Mouse (Mus musculus) neural tube, embryonic 11.5 days (tissue): ENCODE results near the gene Dnase1l3. TPM values are rescaled to one million over a fixed set of nuclear protein-coding genes. Genes with fewer than 3 reads are reported as not detected.

Source experiments
- ATAC-seq: fragments of 200-750 bp; cut with Nextera tagmentation; 2 replicates; pipeline ENCODE4 v1.8.0; 2017; ENCODE audit warnings: moderate number of reproducible peaks, mild to moderate bottlenecking, moderate TSS enrichment, moderate library complexity; ENCODE audit not compliant: insufficient read depth, low FRiP score, low TSS enrichment
- DNase-seq: peaks from one replicate; pipeline ENCODE4 v3.0.0-alpha.2; 2015; ENCODE audit warnings: low spot score
- H3K27ac ChIP-seq: fragments of 300-500 bp; sonication (generic); 2 replicates; pipeline ENCODE4 v1.5.1; 2014; ENCODE audit warnings: low read depth, mild to moderate bottlenecking, low read length
- H3K27me3 ChIP-seq: fragments of 300-500 bp; sonication (generic); 2 replicates; pipeline ENCODE4 v1.6.1; 2014; ENCODE audit warnings: mild to moderate bottlenecking, low read length, mixed read lengths; ENCODE audit not compliant: control insufficient read depth, insufficient read depth
- H3K36me3 ChIP-seq: fragments of 300-500 bp; sonication (generic); 2 replicates; pipeline ENCODE4 v1.6.1; 2014; ENCODE audit warnings: mild to moderate bottlenecking, low read length, moderate library complexity, mixed read lengths; ENCODE audit not compliant: control insufficient read depth, insufficient read depth
- H3K4me1 ChIP-seq: fragments of 300-500 bp; sonication (generic); 2 replicates; pipeline ENCODE4 v1.6.1; 2014; ENCODE audit warnings: low read length, mixed read lengths; ENCODE audit not compliant: control insufficient read depth, insufficient read depth
- H3K4me2 ChIP-seq: fragments of 300-500 bp; sonication (generic); 2 replicates; pipeline ENCODE4 v1.6.1; 2014; ENCODE audit warnings: low read depth, mild to moderate bottlenecking, moderate library complexity
- H3K4me3 ChIP-seq: fragments of 300-500 bp; sonication (generic); 2 replicates; pipeline ENCODE4 v1.5.1; 2014; ENCODE audit warnings: low read depth, low read length
- H3K9ac ChIP-seq: fragments of 300-500 bp; sonication (generic); 2 replicates; pipeline ENCODE4 v1.6.1; 2014; ENCODE audit warnings: mild to moderate bottlenecking, low read length
- H3K9me3 ChIP-seq: fragments of 300-500 bp; sonication (generic); 2 replicates; pipeline ENCODE4 v1.6.1; 2016; ENCODE audit warnings: low read length; ENCODE audit not compliant: control insufficient read depth
- WGBS: fragments of 180-500 bp; shearing (Covaris S2); extraction: QIAGEN DNeasy Blood & Tissue Kit; methylation state at CpG from one replicate; pipeline ENCODE4 v1.1.7; 2014; 5-methylcytosine and 5-hydroxymethylcytosine counted together
- polyA plus RNA-seq: library from polyadenylated mRNA; unstranded; fragments of >200 nt; fragmentation: Nextera tagmentation; extraction: Ambion mirVana; gene quantifications from 2 replicates; pipeline ENCODE4 v1.2.1, GENCODE M21; 2014

Dnase1l3 gene
- polyA plus RNA-seq, 1 experiment from 2014 or later, result not detected

DNA sequence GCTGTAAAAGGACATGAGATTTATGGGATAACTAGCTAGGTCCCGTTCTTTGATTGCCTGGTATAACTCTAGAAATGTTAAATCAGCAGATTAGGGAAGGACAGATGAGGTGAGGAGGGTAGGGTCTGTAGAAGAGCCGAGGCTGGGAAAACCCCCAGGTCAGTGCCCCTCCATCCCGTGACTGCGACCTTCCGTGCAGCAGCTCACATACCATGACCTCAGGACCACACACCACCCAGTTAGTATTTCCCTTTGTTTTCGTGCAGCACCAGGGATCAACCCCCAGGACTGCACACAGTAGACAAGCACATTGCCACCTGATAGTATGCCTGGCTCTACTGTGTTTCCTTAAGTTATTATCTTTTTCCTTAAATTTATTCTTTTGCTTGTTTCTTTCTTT lies 30.1 kb upstream of the Dnase1l3 start:
- no peak overlapping the region for H3K9ac ChIP-seq
- H3K4me3 ChIP-seq, result no peak overlapping the region
- H3K4me2 ChIP-seq, result no peak overlapping the region
- H3K9me3 ChIP-seq, result no peaks in the 10 kb centered on the region
- H3K36me3 ChIP-seq, result no peaks in the 10 kb centered on the region
- no peaks in the 10 kb centered on the region for H3K4me1 ChIP-seq
- no peak for ATAC-seq
- H3K27me3 ChIP-seq, result no peaks in the 10 kb centered on the region
- DNase-seq, result no peak
- 55% methylated on average over 6 of the region's 6 CpGs for WGBS
- no peak overlapping the region for H3K27ac ChIP-seq

DNA sequence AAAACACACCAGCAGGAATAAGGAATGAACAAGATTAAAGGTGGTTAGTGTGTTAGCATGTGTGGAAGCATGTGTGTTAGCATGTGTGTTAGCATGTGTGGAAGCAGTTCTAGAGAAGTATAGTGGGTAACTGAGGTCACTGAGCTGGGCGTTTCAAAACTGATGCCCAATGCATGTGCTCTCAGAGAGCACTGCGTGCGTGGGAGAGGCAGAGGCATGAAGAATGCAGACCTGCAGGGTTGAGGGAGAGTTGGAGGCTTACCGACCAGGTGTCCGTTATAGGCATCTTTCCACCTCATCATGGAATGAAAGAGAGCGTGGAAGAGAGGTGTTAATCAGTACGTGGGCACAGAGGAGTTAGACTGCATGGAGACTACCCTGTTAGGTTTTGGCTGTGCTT lies 26.2 kb upstream of the Dnase1l3 start:
- Histone ChIP-seq H3K9me3 (no peaks in the 10 kb centered on the region), H3K27me3 (no peaks in the 10 kb centered on the region), H3K36me3 (no peaks in the 10 kb centered on the region), H3K9ac (no peak overlapping the region), H3K4me3 (no peak overlapping the region), H3K27ac (no peak overlapping the region), H3K4me2 (no peak overlapping the region), H3K4me1 (no peaks in the 10 kb centered on the region)
- no peak for ATAC-seq
- DNase-seq, result no peak
- WGBS, result 89% methylated on average over 7 of the region's 7 CpGs

DNA sequence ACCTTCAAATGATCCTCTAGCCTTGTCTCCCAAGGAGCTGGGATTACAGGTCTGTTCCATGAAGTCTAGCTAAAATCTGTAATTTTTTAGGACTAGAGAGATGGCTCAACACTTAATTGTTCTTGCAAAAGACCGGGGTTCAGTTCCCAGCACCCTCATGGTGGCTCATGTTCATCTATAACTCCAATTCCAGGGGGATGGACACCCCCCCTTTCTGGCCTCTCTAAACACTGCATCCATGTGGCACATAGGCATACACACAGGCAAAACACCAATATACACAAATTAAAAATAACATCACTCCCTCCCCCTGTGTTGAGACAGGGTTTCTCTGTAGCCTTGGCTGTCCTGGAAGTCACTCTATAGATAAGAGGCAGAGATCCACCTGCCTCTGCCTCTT lies 25.6 kb upstream of the Dnase1l3 start:
- no peak overlapping the region for H3K9ac ChIP-seq
- no peaks in the 10 kb centered on the region for H3K4me1 ChIP-seq
- no peak overlapping the region for H3K4me2 ChIP-seq
- ATAC-seq (no peak), DNase-seq (no peak)
- H3K36me3 ChIP-seq, result no peaks in the 10 kb centered on the region
- no peaks in the 10 kb centered on the region for H3K9me3 ChIP-seq
- 93% methylated on average over 1 of the region's 1 CpGs for WGBS
- H3K27me3 ChIP-seq, result no peaks in the 10 kb centered on the region
- H3K4me3 ChIP-seq, result no peak overlapping the region
- no peak overlapping the region for H3K27ac ChIP-seq

DNA sequence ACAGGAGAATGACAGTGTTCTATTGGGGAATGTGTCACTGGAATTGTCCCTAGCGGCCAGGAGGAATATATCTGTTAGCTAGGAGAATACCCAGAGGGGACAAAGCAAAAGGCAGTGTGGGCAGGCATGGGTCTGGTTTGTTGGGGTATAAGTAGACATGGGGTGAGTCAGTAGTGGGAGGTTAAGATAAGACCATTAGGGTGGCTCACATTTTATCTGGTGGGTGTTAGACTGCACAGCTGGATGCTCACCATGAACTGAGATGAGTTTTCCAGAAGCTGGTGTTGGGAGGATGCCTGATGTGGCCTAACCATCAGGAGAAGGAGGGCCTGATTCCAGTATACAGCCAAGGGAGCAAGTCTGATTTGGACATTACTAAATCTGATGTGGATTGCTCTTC lies 22.6 kb upstream of the Dnase1l3 start:
- no peak overlapping the region for H3K4me2 ChIP-seq
- no peak overlapping the region for H3K9ac ChIP-seq
- no peak for ATAC-seq
- H3K27me3 ChIP-seq, result no peaks in the 10 kb centered on the region
- no peak overlapping the region for H3K4me3 ChIP-seq
- no peak overlapping the region for H3K27ac ChIP-seq
- no peaks in the 10 kb centered on the region for H3K36me3 ChIP-seq
- H3K4me1 ChIP-seq, result no peaks in the 10 kb centered on the region
- H3K9me3 ChIP-seq, result no peaks in the 10 kb centered on the region
- WGBS, result 79% methylated on average over 1 of the region's 1 CpGs
- no peak for DNase-seq

DNA sequence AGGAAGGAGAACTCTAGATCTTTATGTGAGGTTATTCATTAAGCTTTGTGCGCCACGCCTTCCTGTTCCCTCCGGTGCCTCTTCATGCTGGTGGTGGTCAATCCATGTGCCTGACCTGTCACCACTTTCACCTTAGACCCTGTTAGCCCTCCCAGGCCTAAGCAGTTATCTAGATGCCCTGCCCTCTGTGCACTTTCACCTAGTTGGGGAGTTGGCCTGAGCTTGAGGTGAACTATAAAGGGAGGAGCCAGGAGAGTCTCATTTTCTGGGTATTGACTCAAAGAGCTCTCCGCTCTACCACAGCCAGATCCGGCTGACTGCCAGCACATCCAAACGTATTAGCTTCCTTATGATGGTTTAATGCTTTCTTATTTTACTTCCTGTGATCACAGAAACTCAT lies 21.9 kb upstream of the Dnase1l3 start:
- ATAC-seq (no peak), DNase-seq (no peak)
- H3K4me2 ChIP-seq, result no peak overlapping the region
- no peaks in the 10 kb centered on the region for H3K4me1 ChIP-seq
- no peak overlapping the region for H3K4me3 ChIP-seq
- no peak overlapping the region for H3K27ac ChIP-seq
- no peaks in the 10 kb centered on the region for H3K9me3 ChIP-seq
- 95% methylated on average over 6 of the region's 6 CpGs for WGBS
- no peak overlapping the region for H3K9ac ChIP-seq
- H3K36me3 ChIP-seq, result no peaks in the 10 kb centered on the region
- H3K27me3 ChIP-seq, result no peaks in the 10 kb centered on the region

- no peak overlapping the region for H3K4me3 ChIP-seq
- H3K27ac ChIP-seq, result no peak overlapping the region
- ATAC-seq (no peak), DNase-seq (no peak)
- H3K36me3 ChIP-seq, result no peaks in the 10 kb centered on the region
- no peaks in the 10 kb centered on the region for H3K27me3 ChIP-seq
- no peak overlapping the region for H3K9ac ChIP-seq
- no peak overlapping the region for H3K4me2 ChIP-seq
- no peaks in the 10 kb centered on the region for H3K4me1 ChIP-seq
- no peaks in the 10 kb centered on the region for H3K9me3 ChIP-seq
- 93% methylated on average over 6 of the region's 6 CpGs for WGBS
These were observed 21.4 kb upstream of the Dnase1l3 start for GRCm38 (mm10) chr14:8015756-8016155.

DNA sequence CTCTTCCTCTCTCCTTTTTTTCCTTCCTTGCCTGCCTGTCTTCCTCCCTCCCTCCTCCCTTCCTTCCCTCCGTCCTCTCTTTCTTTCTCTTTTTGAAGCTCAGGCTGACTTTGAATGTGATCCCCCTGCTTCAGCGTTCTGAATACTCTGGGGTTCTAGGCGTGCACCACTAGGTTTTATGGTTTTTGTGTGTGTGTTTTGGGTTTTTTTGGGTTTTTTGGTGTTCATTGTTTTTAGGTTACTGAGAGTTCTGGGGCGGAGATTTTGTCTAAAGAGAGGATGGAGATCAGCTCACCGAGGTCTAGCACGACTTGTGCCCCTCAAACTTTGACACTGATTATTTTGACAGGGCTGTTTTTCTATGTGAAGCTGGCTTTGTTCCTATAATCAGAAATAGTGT lies 17.6 kb upstream of the Dnase1l3 start:
- Histone ChIP-seq H3K4me2 (no peak overlapping the region), H3K9ac (no peak overlapping the region), H3K9me3 (no peaks in the 10 kb centered on the region), H3K27me3 (no peaks in the 10 kb centered on the region), H3K4me1 (no peaks in the 10 kb centered on the region), H3K27ac (no peak overlapping the region), H3K4me3 (no peak overlapping the region), H3K36me3 (no peaks in the 10 kb centered on the region)
- DNase-seq (no peak), ATAC-seq (no peak)
- WGBS, result 78% methylated on average over 6 of the region's 6 CpGs

DNA sequence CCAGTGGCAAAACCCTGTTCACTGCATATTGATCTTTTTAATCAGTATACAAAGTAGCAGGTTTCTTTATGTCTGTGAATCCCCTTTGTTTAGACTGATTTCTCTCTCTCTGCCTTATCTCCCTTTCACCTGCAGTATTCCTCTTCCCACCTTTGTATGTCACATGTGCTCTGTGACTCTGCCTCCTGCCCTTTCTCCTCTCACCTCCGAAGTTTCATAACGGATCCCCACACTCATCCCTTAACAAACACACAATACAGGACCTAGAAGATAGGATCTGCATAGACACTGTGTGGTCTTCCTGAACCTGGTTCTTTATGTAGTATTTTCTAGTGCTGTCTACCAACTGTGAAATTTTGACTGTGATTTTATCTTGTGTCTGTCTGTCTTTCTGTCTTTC lies 16.9 kb upstream of the Dnase1l3 start:
- Histone ChIP-seq H3K4me1 (no peaks in the 10 kb centered on the region), H3K27me3 (no peaks in the 10 kb centered on the region), H3K9me3 (no peaks in the 10 kb centered on the region), H3K4me2 (no peak overlapping the region), H3K27ac (no peak overlapping the region), H3K9ac (no peak overlapping the region), H3K36me3 (no peaks in the 10 kb centered on the region), H3K4me3 (no peak overlapping the region)
- ATAC-seq (no peak), DNase-seq (no peak)
- WGBS, result 84% methylated on average over 2 of the region's 2 CpGs

GRCm38 (mm10) chr14:8007923-8008322 lies 13.6 kb upstream of the Dnase1l3 start:
- Histone ChIP-seq H3K4me2 (no peak overlapping the region), H3K4me1 (peaks cover 4% of the 10 kb centered on the region; the same call in 1 of the 2 replicates), H3K4me3 (no peak overlapping the region), H3K36me3 (no peaks in the 10 kb centered on the region), H3K9ac (no peak overlapping the region), H3K27ac (no peak overlapping the region), H3K9me3 (no peaks in the 10 kb centered on the region), H3K27me3 (no peaks in the 10 kb centered on the region)
- ATAC-seq (no peak), DNase-seq (no peak)
- 82% methylated on average over 10 of the region's 10 CpGs for WGBS
